Mouse (Mus musculus) neutrophil, adult 59 days (primary cell): ENCODE data around the gene Olfr582. TPM values are rescaled to one million over a fixed set of nuclear protein-coding genes. Genes with fewer than 3 reads are reported as not detected.

Source experiments
- total RNA-seq, 2 experiments: library from RNA; stranded (reverse); gene quantifications; 1 replicate in 1 of 2; 2 replicates in 1 of 2; pipeline ENCODE4 v1.2.4; 2023

Gene Olfr582
- not detected for total RNA-seq

DNA sequence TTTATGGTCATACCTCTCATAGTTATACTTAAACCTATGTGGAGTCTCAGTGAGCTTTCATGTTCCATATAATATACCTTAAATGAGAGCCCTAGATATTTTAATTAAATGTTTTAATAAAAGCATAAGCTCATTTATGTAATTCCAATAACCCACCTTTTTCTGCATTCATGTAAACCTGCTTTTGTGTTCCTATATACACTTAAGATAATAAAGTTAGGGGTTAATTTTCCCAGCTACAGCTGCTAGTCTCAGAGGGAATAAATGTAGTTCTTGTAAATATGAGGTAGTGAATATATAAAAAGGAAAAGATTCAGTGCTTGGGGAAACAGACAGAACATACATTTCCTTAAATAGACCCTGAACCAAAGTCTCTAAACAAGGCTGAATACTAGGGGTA lies at the start of gene Olfr582:
Olfr582 (plus strand) TSS at position 301 of the 400 bp plus-strand sequence.

DNA sequence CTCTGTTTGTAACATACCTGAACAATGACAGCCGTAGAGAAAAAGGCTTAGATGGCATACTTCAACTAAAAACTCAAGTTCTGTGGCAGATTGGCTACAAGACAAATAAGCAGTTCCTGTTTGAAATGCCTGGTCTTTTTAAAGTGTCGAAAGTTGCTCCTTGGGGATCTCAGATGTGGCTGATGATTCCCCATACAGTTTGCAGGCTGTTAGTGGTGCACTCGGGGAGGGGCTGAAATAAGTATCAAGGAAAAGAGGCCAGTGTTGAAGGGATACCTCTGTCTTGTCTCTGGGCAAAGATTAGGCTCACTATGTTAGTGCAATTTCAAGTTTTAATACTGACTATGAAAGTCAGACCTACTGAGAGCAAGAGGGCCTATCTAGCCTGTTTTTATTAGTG lies 48.6 kb upstream of the Olfr582 start, which contains the start of gene Olfr578:
Olfr578 (minus strand) TSS at position 101 of the 400 bp plus-strand sequence.

DNA sequence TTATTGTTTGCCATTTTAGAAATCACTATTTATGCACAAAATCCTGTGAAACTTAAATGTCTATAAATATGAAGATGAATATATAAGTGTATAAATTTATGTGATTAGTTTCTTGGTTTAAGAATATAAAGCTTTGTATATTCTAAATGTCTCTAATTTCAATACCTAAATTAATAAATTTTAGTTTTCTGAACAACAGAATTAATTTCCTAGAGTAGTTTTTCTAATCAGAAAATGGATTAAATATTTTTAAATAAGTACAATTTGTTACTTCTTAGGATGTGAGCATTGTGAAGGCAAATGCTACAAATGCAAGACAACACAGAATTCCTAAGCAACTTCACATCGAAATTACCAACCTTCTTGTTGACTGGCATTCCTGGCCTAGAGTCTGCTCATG lies 13.2 kb downstream of the Olfr582 start, which contains the start of gene Olfr583:
Olfr583 (plus strand) TSS at position 301 of the 400 bp plus-strand sequence.

DNA sequence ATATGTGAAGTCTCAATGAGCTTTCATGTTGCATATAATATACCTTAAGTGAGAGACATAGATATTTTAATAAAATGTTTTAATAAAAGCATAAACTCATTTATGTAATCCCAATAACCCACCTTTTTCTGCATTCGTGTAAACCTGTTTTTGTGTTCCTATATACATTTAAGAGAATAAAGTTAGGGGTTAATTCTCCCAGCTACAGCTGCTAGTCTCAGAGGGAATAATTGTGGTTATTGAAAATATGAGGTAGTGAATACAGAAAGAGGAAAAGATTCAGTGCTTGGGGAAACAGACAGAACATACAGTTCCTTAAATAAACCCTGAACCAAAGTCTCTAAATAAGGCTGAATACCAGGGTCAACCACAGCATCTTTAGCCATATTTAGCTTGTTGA lies 43.8 kb downstream of the Olfr582 start, which contains the start of gene Olfr584:
Olfr584 (plus strand) TSS at position 301 of the 400 bp plus-strand sequence.

Other genes with a start within 250 kb of the Olfr582 start
- gene Olfr564, start 234.5 kb upstream of the Olfr582 start, total RNA-seq = not detected
- not detected for gene Olfr566, start 179.3 kb upstream of the Olfr582 start, total RNA-seq
- gene Olfr568, start 160.9 kb upstream of the Olfr582 start, total RNA-seq = not detected
- gene Olfr569, start 147.1 kb upstream of the Olfr582 start, total RNA-seq = not detected
- not detected for gene Olfr570, start 143.4 kb upstream of the Olfr582 start, total RNA-seq
- not detected for gene Olfr571, start 120.5 kb upstream of the Olfr582 start, total RNA-seq
- gene Olfr572, start 113.6 kb upstream of the Olfr582 start, total RNA-seq = not detected
- gene Olfr573-ps1, start 95.4 kb upstream of the Olfr582 start, total RNA-seq = not detected
- gene Olfr574, start 89.6 kb upstream of the Olfr582 start, total RNA-seq = not detected
- not detected for gene Olfr575, start 79.2 kb upstream of the Olfr582 start, total RNA-seq
- not detected for gene Olfr576, start 75.4 kb upstream of the Olfr582 start, total RNA-seq
- gene Olfr577, start 62.1 kb upstream of the Olfr582 start, total RNA-seq = not detected
- not detected for gene Olfr578, start 48.7 kb upstream of the Olfr582 start, total RNA-seq
- gene Olfr583, start 13.3 kb downstream of the Olfr582 start, total RNA-seq = not detected
- not detected for gene Olfr584, start 43.9 kb downstream of the Olfr582 start, total RNA-seq
- not detected for gene Olfr585, start 59.7 kb downstream of the Olfr582 start, total RNA-seq
- gene Olfr586, start 87.6 kb downstream of the Olfr582 start, total RNA-seq = not detected
- not detected for gene Olfr588-ps1, start 102.9 kb downstream of the Olfr582 start, total RNA-seq
- gene Olfr589, start 118.3 kb downstream of the Olfr582 start, total RNA-seq = not detected
- gene Olfr591, start 140.3 kb downstream of the Olfr582 start, total RNA-seq = not detected
- not detected for gene Olfr592, start 146.8 kb downstream of the Olfr582 start, total RNA-seq
- gene Olfr593, start 173.8 kb downstream of the Olfr582 start, total RNA-seq = not detected
- gene Olfr594, start 179.0 kb downstream of the Olfr582 start, total RNA-seq = not detected
- not detected for gene Usp17ld, start 214.5 kb downstream of the Olfr582 start, total RNA-seq